Mouse (Mus musculus) CH12.LX (cell line): ENCODE measurements around the gene Hirip3. TPM values are rescaled to one million over a fixed set of nuclear protein-coding genes. Genes with fewer than 3 reads are reported as not detected.

Source experiments
- DNase-seq: peaks from one replicate; pipeline ENCODE4 v3.0.0-alpha.2; 2013; ENCODE audit errors: extremely low read depth
- H3K27ac ChIP-seq: 2 replicates; pipeline ENCODE4 v1.5.1; 2012; ENCODE audit warnings: low read depth, mild to moderate bottlenecking, control low read depth, moderate library complexity; ENCODE audit not compliant: insufficient read depth
- H3K27me3 ChIP-seq: replicated peaks from 2 replicates; pipeline ENCODE3; 2012; ENCODE audit warnings: inconsistent platforms
- H3K36me3 ChIP-seq, 2 experiments: replicated peaks in 1 of 2; 2 replicates each; pipeline versions ENCODE3 to v1.6.1; 2012; ENCODE audit warnings: inconsistent platforms in 1 of 2, low read length in 1 of 2, mild to moderate bottlenecking in 1 of 2, mixed read lengths in 1 of 2, moderate library complexity in 1 of 2; ENCODE audit not compliant: control insufficient read depth in 1 of 2, insufficient read depth in 1 of 2
- H3K4me1 ChIP-seq, 2 experiments: 2 replicates each; pipeline ENCODE4 v1.6.1; 2012; ENCODE audit warnings: inconsistent platforms in 1 of 2, moderate library complexity in 1 of 2; ENCODE audit not compliant: insufficient read depth in 2 of 2, control insufficient read depth in 1 of 2
- H3K4me2 ChIP-seq: 2 replicates; pipeline ENCODE4 v1.6.1; 2012; ENCODE audit warnings: low read depth, mild to moderate bottlenecking, control low read depth; ENCODE audit not compliant: poor library complexity, insufficient read depth, severe bottlenecking
- H3K4me3 ChIP-seq, 3 experiments: fragments of 150-350 bp in 1 of 3; sonication (generic) in 1 of 3; replicated peaks in 1 of 3; 2 replicates each; pipeline versions ENCODE3 to v1.5.1; 2011 to 2012; ENCODE audit warnings: low read depth in 2 of 3, low read length in 2 of 3, mild to moderate bottlenecking in 2 of 3, moderate library complexity in 2 of 3, control low read depth in 1 of 3, improper control_type of control experiment in 1 of 3, inconsistent platforms in 1 of 3, mixed read lengths in 1 of 3; ENCODE audit not compliant: poor library complexity in 1 of 3
- H3K79me2 ChIP-seq: replicated peaks from 2 replicates; pipeline ENCODE4 v1.6.1; 2012; ENCODE audit warnings: mild to moderate bottlenecking, moderate library complexity; ENCODE audit not compliant: control insufficient read depth, poor library complexity, insufficient read depth, severe bottlenecking; ENCODE audit errors: extremely low read depth
- H3K9ac ChIP-seq: 2 replicates; pipeline ENCODE4 v1.6.1; 2012; ENCODE audit warnings: low read depth, mild to moderate bottlenecking, control low read depth, moderate library complexity; ENCODE audit not compliant: insufficient read depth
- H3K9me3 ChIP-seq: replicated peaks from 2 replicates; pipeline ENCODE3; 2012; ENCODE audit warnings: low read length, inconsistent platforms, mixed read lengths
- BHLHE40 ChIP-seq: IDR thresholded peaks from 2 replicates; pipeline ENCODE4 v1.6.1; 2011; ENCODE audit warnings: mild to moderate bottlenecking, low read depth, low read length, improper control_type of control experiment
- CHD1 ChIP-seq: IDR thresholded peaks from 2 replicates; pipeline ENCODE4 v1.6.1; 2012; ENCODE audit warnings: low read depth, low read length, improper control_type of control experiment, inconsistent platforms
- CTCF ChIP-seq, 2 experiments: IDR thresholded peaks in 1 of 2; conservative IDR thresholded peaks in 1 of 2; 2 replicates each; pipeline ENCODE4 v1.5.1; 2011 to 2012; ENCODE audit warnings: low read depth in 2 of 2, low read length in 2 of 2, improper control_type of control experiment in 1 of 2, inconsistent platforms in 1 of 2, mild to moderate bottlenecking in 1 of 2, moderate library complexity in 1 of 2
- E2F4 ChIP-seq: IDR thresholded peaks from 2 replicates; pipeline ENCODE4 v1.6.1; 2011; ENCODE audit warnings: low read depth, low read length, improper control_type of control experiment; ENCODE audit not compliant: insufficient replicate concordance
- ELF1 ChIP-seq: IDR thresholded peaks from 2 replicates; pipeline ENCODE4 v1.6.1; 2014; ENCODE audit warnings: low read depth, mild to moderate bottlenecking, inconsistent platforms, low read length, improper control_type of control experiment
- ETS1 ChIP-seq: conservative IDR thresholded peaks from 2 replicates; pipeline ENCODE4 v1.6.1; 2012; ENCODE audit warnings: low read depth, mild to moderate bottlenecking, inconsistent platforms, low read length, improper control_type of control experiment, moderate library complexity
- GABPA ChIP-seq: IDR thresholded peaks from 2 replicates; pipeline ENCODE4 v1.6.1; 2012; ENCODE audit warnings: low read depth, low read length, improper control_type of control experiment, inconsistent platforms; ENCODE audit not compliant: insufficient replicate concordance
- HCFC1 ChIP-seq: IDR thresholded peaks from 2 replicates; pipeline ENCODE4 v1.6.1; 2012; ENCODE audit warnings: low read depth, mild to moderate bottlenecking, inconsistent platforms, low read length, improper control_type of control experiment
- MAFK ChIP-seq: IDR thresholded peaks from 2 replicates; pipeline ENCODE4 v1.6.1; 2011; ENCODE audit warnings: low read length, improper control_type of control experiment; ENCODE audit not compliant: insufficient replicate concordance
- MAX ChIP-seq: IDR thresholded peaks from 2 replicates; pipeline ENCODE4 v1.6.1; 2011; ENCODE audit warnings: low read length, improper control_type of control experiment
- MAZ ChIP-seq: IDR thresholded peaks from 2 replicates; pipeline ENCODE4 v1.6.1; 2012; ENCODE audit warnings: low read depth, mild to moderate bottlenecking, inconsistent platforms, low read length, improper control_type of control experiment, moderate library complexity
- MEF2A ChIP-seq: IDR thresholded peaks from 2 replicates; pipeline ENCODE4 v1.6.1; 2014; ENCODE audit warnings: low read depth, mild to moderate bottlenecking, inconsistent platforms, low read length, improper control_type of control experiment, borderline replicate concordance
- MXI1 ChIP-seq: IDR thresholded peaks from 2 replicates; pipeline ENCODE4 v1.6.1; 2011; ENCODE audit warnings: mild to moderate bottlenecking, low read depth, low read length, improper control_type of control experiment
- PAX5 ChIP-seq: IDR thresholded peaks from 2 replicates; pipeline ENCODE4 v1.6.1; 2012; ENCODE audit warnings: low read length, inconsistent platforms, mixed read lengths
- RCOR1 ChIP-seq: conservative IDR thresholded peaks from 2 replicates; pipeline ENCODE4 v1.6.1; 2012; ENCODE audit warnings: low read depth, mild to moderate bottlenecking, inconsistent platforms, low read length, improper control_type of control experiment
- TCF12 ChIP-seq: IDR thresholded peaks from 2 replicates; pipeline ENCODE4 v1.6.1; 2014; ENCODE audit warnings: low read depth, mild to moderate bottlenecking, inconsistent platforms, low read length, improper control_type of control experiment
- USF1 ChIP-seq: IDR thresholded peaks from 2 replicates; pipeline ENCODE4 v1.6.1; 2014; ENCODE audit warnings: low read depth, mild to moderate bottlenecking, inconsistent platforms, low read length, improper control_type of control experiment
- ZKSCAN1 ChIP-seq: IDR thresholded peaks from 2 replicates; pipeline ENCODE4 v1.6.1; 2012; ENCODE audit warnings: low read depth, inconsistent platforms, low read length, improper control_type of control experiment, borderline replicate concordance
- ZMIZ1 ChIP-seq: IDR thresholded peaks from 2 replicates; pipeline ENCODE4 v1.6.1; 2012; ENCODE audit warnings: low read depth, mild to moderate bottlenecking, inconsistent platforms, low read length, improper control_type of control experiment
- ZNF384 ChIP-seq: IDR thresholded peaks from 2 replicates; pipeline ENCODE4 v1.6.1; 2012; ENCODE audit warnings: low read depth, low read length, improper control_type of control experiment, inconsistent platforms
- dilution Hi-C: fragments of 300-500 bp; cut with MboI; formaldehyde crosslinking; loops from 2 replicates; pipeline ENCODE4 v1.14.3; 2020; ENCODE audit warnings: low sequenced_read_pairs; ENCODE audit not compliant: extremely low pct_unique_long_range_greater_than_20kb, extremely low pct_ligation_motif_present
- in situ Hi-C: fragments of 300-500 bp; cut with MboI; formaldehyde crosslinking; loops from 3 replicates; pipeline ENCODE4 v1.14.3; 2019; ENCODE audit warnings: low sequenced_read_pairs, low pct_ligation_motif_present, low pct_unique_long_range_greater_than_20kb, mixed read lengths
- polyA plus RNA-seq: library from polyadenylated mRNA; unstranded; fragments of >175 nt; gene quantifications from 2 replicates; pipeline ENCODE4 v1.2.1, GENCODE M21; 2012; ENCODE audit warnings: low read depth; ENCODE audit not compliant: insufficient read length
- total RNA-seq, 2 experiments: library from RNA; depleted of rRNA; stranded (reverse); fragments of 300-350 nt in 1 of 2; fragments of >200 nt in 1 of 2; gene quantifications; 2 replicates each; pipeline ENCODE4 v1.2.3; 2012 to 2014

Gene Hirip3
- total and polyA plus RNA-seq, 3 experiments, result 44.7 to 190 (median 70.9) TPM

GRCm38 (mm10) chr7:126815726-126816222, 46.0 kb upstream of the Hirip3 start:
- DNase-seq, result no peak
- Histone ChIP-seq H3K9me3 (peaks cover 7% of the 10 kb centered on the region), H3K36me3 (no peaks in the 10 kb centered on the region), H3K4me2 (no peak overlapping the region), H3K9ac (no peak overlapping the region), H3K4me1 (peaks cover 0 to 8% of the 10 kb centered on the region in 2 experiments; a peak in 1 of 4 replicates), H3K27me3 (no peaks in the 10 kb centered on the region), H3K4me3 (no peak overlapping the region), H3K27ac (no peak overlapping the region), H3K79me2 (no peaks in the 10 kb centered on the region)
- dilution Hi-C loops, result no loop called here
- TF ChIP-seq MAFK (no peak), MXI1 (no peak), MAX (no peak), BHLHE40 (no peak), PAX5 (no peak), CTCF (conservative IDR thresholded peaks at IDR 0.05 in 1 of 2, IDR thresholded peaks at IDR 0.05 in 1 of 2; ENCODE audit: low read depth in 2 of 2, low read length in 2 of 2) (no peak), GABPA (no peak), E2F4 (no peak), ETS1 (no peak), RCOR1 (no peak), ZNF384 (no peak)
- in situ Hi-C loops, result no loop called here

- H3K27me3 ChIP-seq, result no peaks in the 10 kb centered on the region
- in situ Hi-C loops (no loop called here), dilution Hi-C loops (no loop called here)
- H3K27ac ChIP-seq, result no peak overlapping the region
- no peaks in the 10 kb centered on the region for H3K79me2 ChIP-seq
- no peak overlapping the region for H3K9ac ChIP-seq
- DNase-seq, result no peak
- H3K4me2 ChIP-seq, result no peak overlapping the region
- TF ChIP-seq TCF12 (no peak), HCFC1 (no peak), USF1 (no peak), ETS1 (no peak), MAX (no peak), RCOR1 (no peak), MEF2A (no peak), CHD1 (no peak), MAZ (no peak), ELF1 (no peak), ZMIZ1 (no peak), ZKSCAN1 (no peak)
- H3K4me1 ChIP-seq, result peaks cover 0 to 8% of the 10 kb centered on the region in 2 experiments; a peak in 1 of 4 replicates
- H3K4me3 ChIP-seq, result no peak overlapping the region
- H3K9me3 ChIP-seq, result peaks cover 7% of the 10 kb centered on the region
- no peaks in the 10 kb centered on the region for H3K36me3 ChIP-seq
These were observed 45.3 kb upstream of the Hirip3 start for GRCm38 (mm10) chr7:126816494-126816893.
